Mouse (Mus musculus) limb, embryonic 12.5 days (tissue): ENCODE measurements at regions not wholly inside any gene's neighbourhood (a gene's known extent, or its start where the extent isn't known, plus 50 kb on each side); places are given as distances from the start of the nearest gene placed in this dataset.

Experiments used
- ATAC-seq: fragments of 200-750 bp; cut with Nextera tagmentation; 2 replicates; pipeline ENCODE4 v1.8.0; 2017; ENCODE audit warnings: low read depth, moderate TSS enrichment; ENCODE audit not compliant: insufficient number of reproducible peaks, insufficient read depth, low FRiP score, low TSS enrichment
- H3K27ac ChIP-seq: fragments of 300-500 bp; sonication (generic); 2 replicates; pipeline ENCODE4 v1.5.1; 2016; ENCODE audit warnings: mild to moderate bottlenecking, moderate library complexity
- H3K27me3 ChIP-seq: fragments of 300-500 bp; sonication (generic); 2 replicates; pipeline ENCODE4 v1.6.1; 2016; ENCODE audit warnings: mild to moderate bottlenecking, moderate library complexity
- H3K36me3 ChIP-seq: fragments of 300-500 bp; sonication (generic); 2 replicates; pipeline ENCODE4 v1.6.1; 2016; ENCODE audit warnings: mild to moderate bottlenecking, moderate library complexity
- H3K4me1 ChIP-seq: fragments of 300-500 bp; sonication (generic); replicated peaks from 2 replicates; pipeline ENCODE4 v1.6.1; 2016
- H3K4me2 ChIP-seq: fragments of 300-500 bp; sonication (generic); 2 replicates; pipeline ENCODE4 v1.6.1; 2016; ENCODE audit warnings: mild to moderate bottlenecking, moderate library complexity
- H3K4me3 ChIP-seq: fragments of 300-500 bp; sonication (generic); replicated peaks from 2 replicates; pipeline ENCODE4 v1.5.1; 2016; ENCODE audit warnings: mild to moderate bottlenecking
- H3K9ac ChIP-seq: fragments of 300-500 bp; sonication (generic); replicated peaks from 2 replicates; pipeline ENCODE4 v1.6.1; 2016; ENCODE audit warnings: mild to moderate bottlenecking, moderate library complexity
- H3K9me3 ChIP-seq: fragments of 300-500 bp; sonication (generic); 2 replicates; pipeline ENCODE4 v1.6.1; 2016; ENCODE audit warnings: mild to moderate bottlenecking, moderate library complexity
- WGBS: fragments of 180-500 bp; shearing (Covaris S2); methylation state at CpG from one replicate; pipeline ENCODE4 v1.1.7; 2016; 5-methylcytosine and 5-hydroxymethylcytosine counted together

DNA sequence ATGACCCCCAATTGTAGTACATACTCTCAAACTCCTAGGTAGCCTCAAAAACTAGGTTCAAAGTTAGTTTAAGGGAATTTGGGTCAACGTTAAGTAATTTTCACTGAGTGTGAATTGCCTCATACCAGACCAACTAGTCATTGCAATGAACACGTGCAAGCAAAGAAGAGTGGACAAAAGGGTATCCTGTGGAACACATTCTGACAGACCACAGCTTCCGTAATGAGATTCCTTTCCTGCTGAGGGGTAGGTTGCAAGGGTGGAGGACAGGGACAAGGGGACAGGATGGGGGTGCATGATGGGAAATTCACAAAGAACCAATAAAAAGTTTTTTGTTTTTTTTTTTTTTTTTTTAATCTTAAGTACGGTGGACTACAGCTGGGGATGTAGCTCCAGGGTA lies 70.1 kb upstream of the Cdh6 start:
- H3K9me3 ChIP-seq = no peaks in the 10 kb centered on the region
- no peaks in the 10 kb centered on the region for H3K27me3 ChIP-seq
- H3K36me3 ChIP-seq = no peaks in the 10 kb centered on the region
- H3K4me2 ChIP-seq = no peak overlapping the region
- H3K9ac ChIP-seq = no peak overlapping the region
- H3K4me1 ChIP-seq = 0 out of 2 replicates have a peak, but pooled peaks cover 4% of the 10 kb centered on the region
- WGBS = 85% methylated on average over 4 of the region's 4 CpGs
- no peak overlapping the region for H3K27ac ChIP-seq
- no peak overlapping the region for H3K4me3 ChIP-seq
- no peak for ATAC-seq

DNA sequence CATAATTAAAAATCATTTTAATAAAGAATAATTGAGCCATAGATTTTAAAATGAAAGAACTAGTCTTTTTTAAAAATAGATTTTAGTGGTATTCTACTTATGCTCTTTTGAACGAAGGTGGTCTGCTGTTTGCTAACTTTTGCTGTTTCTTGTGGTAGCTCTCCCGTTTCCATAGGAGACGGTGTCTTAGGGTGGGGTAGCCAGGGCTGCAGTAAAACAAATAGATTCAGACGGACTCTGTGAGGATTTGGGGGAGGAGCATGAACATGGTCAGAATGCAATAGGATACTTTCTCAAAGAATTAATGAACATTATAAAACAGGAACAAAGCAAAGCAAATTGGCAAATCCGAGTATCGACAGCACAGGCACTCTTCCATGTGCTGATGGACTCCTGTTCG lies 67.5 kb upstream of the Cdh6 start:
- H3K36me3 ChIP-seq = no peaks in the 10 kb centered on the region
- H3K4me1 ChIP-seq = 0 out of 2 replicates have a peak, but pooled peaks cover 4% of the 10 kb centered on the region
- H3K9me3 ChIP-seq = no peaks in the 10 kb centered on the region
- no peak overlapping the region for H3K27ac ChIP-seq
- H3K4me2 ChIP-seq = no peak overlapping the region
- H3K9ac ChIP-seq = no peak overlapping the region
- no peaks in the 10 kb centered on the region for H3K27me3 ChIP-seq
- no peak for ATAC-seq
- 58% methylated on average over 7 of the region's 7 CpGs for WGBS
- no peak overlapping the region for H3K4me3 ChIP-seq

DNA sequence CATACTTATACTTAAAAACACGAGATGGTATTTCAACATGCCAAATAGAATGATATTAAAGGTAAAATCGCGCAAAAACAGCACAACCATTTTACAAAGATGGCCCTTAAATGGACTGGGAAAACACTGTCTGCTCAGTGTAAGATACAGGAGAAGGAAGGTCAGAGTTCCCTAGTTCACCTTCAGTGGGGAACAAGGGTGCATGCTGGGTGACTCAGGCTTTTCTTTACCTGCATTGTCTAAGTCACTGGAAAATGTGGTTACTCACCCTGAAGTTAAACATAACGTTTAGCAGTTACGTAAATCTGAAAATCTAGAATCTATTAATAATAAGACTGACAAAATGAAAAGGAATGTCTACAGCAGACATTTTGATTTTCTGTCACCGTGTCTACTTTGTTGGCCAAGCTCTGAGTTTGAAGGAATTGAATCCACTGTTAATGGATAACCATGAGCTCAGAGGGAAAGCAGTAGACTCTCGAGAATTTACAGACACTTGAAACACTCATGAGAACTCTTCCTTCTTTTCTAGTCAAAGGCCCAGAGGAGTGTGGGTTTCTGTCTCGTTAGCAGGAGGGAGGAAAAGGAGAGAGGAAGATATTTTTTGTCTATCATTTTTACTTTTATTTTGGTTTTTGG lies 63.5 kb upstream of the Cdh6 start:
- Histone ChIP-seq H3K4me1 (0 out of 2 replicates have a peak, but pooled peaks cover 4% of the 10 kb centered on the region), H3K9ac (no peak overlapping the region), H3K27me3 (no peaks in the 10 kb centered on the region), H3K9me3 (no peaks in the 10 kb centered on the region), H3K27ac (no peak overlapping the region), H3K36me3 (no peaks in the 10 kb centered on the region), H3K4me3 (no peak overlapping the region), H3K4me2 (no peak overlapping the region)
- WGBS = 82% methylated on average over 8 of the region's 8 CpGs
- no peak for ATAC-seq

DNA sequence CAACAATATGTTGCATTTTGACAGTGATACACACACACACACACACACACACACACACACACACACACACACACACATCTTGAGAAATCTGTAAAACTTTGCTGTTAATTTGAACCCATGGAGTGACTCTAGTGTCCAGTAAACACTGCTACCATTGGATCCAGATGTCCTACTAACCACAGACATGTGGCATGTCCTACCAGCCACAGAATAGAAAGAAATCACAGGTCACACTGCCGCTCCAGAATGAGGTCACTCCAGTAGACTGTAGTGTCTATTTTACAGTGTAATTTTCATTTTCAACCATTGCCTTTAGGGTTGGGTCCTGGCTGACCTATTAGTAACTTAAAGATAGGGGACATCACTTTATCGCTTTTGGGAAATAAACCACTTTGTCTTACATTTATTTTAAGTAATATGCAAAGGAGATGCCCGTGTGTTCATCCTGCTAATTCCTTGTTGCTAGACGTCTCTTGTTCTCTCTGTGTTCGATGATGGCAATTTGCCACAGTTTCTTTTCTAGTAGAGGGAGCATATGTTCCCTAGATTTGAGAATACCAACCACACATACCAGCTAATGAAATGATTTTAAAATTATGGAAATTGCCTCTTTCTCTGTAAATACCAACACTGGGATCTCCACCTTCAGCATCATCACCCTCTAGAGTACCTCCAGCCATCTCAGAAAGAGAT lies 59.2 kb upstream of the Cdh6 start:
- no peak overlapping the region for H3K27ac ChIP-seq
- no peak overlapping the region for H3K9ac ChIP-seq
- H3K9me3 ChIP-seq = no peaks in the 10 kb centered on the region
- H3K27me3 ChIP-seq = no peaks in the 10 kb centered on the region
- no peak for ATAC-seq
- no peak overlapping the region for H3K4me3 ChIP-seq
- 81% methylated on average over 5 of the region's 5 CpGs for WGBS
- H3K4me2 ChIP-seq = no peak overlapping the region
- H3K36me3 ChIP-seq = no peaks in the 10 kb centered on the region
- H3K4me1 ChIP-seq = no peaks in the 10 kb centered on the region

DNA sequence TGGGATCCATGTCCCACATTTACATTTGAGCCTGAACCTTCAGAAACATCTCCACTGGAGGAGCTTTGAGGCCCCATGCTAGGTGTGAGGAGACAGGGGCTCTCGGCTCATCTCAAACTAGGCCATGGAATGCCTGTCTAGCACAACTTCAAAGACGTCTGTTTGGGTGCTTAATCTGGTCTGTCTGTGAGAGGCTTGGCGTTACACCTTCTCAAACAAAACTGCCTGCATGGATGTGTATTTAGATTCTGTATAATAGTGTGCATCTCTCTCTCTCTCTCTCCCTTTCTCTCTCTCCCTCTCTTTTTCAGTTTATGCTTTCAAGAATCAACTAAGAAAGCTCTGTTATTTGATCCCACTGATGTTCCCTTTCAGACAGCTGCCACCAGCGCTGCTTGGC lies 58.1 kb upstream of the Cdh6 start:
- Histone ChIP-seq H3K36me3 (no peaks in the 10 kb centered on the region), H3K4me3 (no peak overlapping the region), H3K9me3 (no peaks in the 10 kb centered on the region), H3K27me3 (no peaks in the 10 kb centered on the region), H3K4me2 (no peak overlapping the region), H3K27ac (no peak overlapping the region), H3K4me1 (no peaks in the 10 kb centered on the region), H3K9ac (no peak overlapping the region)
- 20% methylated on average over 4 of the region's 4 CpGs for WGBS
- ATAC-seq = no peak

DNA sequence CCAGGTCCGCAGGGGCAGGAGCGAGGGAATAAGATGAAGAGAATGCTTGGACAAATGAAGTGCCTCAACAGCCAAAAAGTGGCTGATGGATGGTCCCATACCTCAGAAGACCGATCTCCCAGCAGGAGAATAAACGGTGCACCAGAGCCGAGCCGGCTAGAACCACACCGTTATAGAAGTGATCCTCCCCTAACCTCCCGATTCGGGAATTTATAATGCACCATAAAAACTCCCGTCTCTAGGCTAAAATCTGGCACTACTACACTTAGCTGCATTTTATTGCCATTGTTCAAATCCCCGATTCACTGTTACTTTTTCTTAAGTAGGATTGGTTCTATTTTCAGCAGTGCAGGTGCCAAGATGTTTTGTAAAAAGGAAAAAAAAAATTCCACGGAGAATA lies 54.6 kb upstream of the Cdh6 start:
- Histone ChIP-seq H3K4me2 (no peak overlapping the region), H3K4me3 (no peak overlapping the region), H3K9ac (no peak overlapping the region), H3K9me3 (no peaks in the 10 kb centered on the region), H3K27ac (no peak overlapping the region), H3K4me1 (no peaks in the 10 kb centered on the region), H3K36me3 (no peaks in the 10 kb centered on the region), H3K27me3 (no peaks in the 10 kb centered on the region)
- ATAC-seq = no peak
- 64% methylated on average over 12 of the region's 12 CpGs for WGBS
